Mouse (Mus musculus): ENCODE data around the gene Slc1a1.

The Slc1a1 gene

GRCm38 (mm10) chr19:28852001-28852400 lies 17.2 kb downstream of the Slc1a1 start:
- no peak for DNase-seq (ENCODE audit: low read depth, low spot score)

- no peak for DNase-seq (ENCODE audit: low read depth, low spot score)
These were observed 20.0 kb downstream of the Slc1a1 start for GRCm38 (mm10) chr19:28854831-28855230.

- no peak for DNase-seq (ENCODE audit: low read depth, low spot score)
These were observed 25.4 kb downstream of the Slc1a1 start for GRCm38 (mm10) chr19:28860246-28860645.

- DNase-seq (ENCODE audit: low read depth, low spot score), result no peak
These were observed 28.8 kb downstream of the Slc1a1 start for GRCm38 (mm10) chr19:28863626-28864025.

- DNase-seq (ENCODE audit: low read depth, low spot score), result no peak
These were observed 30.1 kb downstream of the Slc1a1 start for GRCm38 (mm10) chr19:28864981-28865380.

GRCm38 (mm10) chr19:28865501-28865900 lies 30.7 kb downstream of the Slc1a1 start:
- DNase-seq (ENCODE audit: low read depth, low spot score), result no peak

- DNase-seq (ENCODE audit: low read depth, low spot score), result no peak
These were observed 34.5 kb downstream of the Slc1a1 start for GRCm38 (mm10) chr19:28869251-28869855.

- DNase-seq (ENCODE audit: low read depth, low spot score), result no peak
These were observed 35.5 kb downstream of the Slc1a1 start for GRCm38 (mm10) chr19:28870351-28870750.

GRCm38 (mm10) chr19:28879476-28879875 lies 44.6 kb downstream of the Slc1a1 start:
- no peak for DNase-seq (ENCODE audit: low read depth, low spot score)

GRCm38 (mm10) chr19:28883126-28883525 lies 48.3 kb downstream of the Slc1a1 start:
- DNase-seq (ENCODE audit: low read depth, low spot score), result no peak

GRCm38 (mm10) chr19:28888496-28888895 lies 53.6 kb downstream of the Slc1a1 start:
- DNase-seq (ENCODE audit: low read depth, low spot score), result no peak

- no peak for DNase-seq (ENCODE audit: low read depth, low spot score)
These were observed 54.4 kb downstream of the Slc1a1 start for GRCm38 (mm10) chr19:28889251-28889650.

- DNase-seq (ENCODE audit: low read depth, low spot score), result no peak
These were observed 56.4 kb downstream of the Slc1a1 start for GRCm38 (mm10) chr19:28891238-28891637.

- no peak for DNase-seq (ENCODE audit: low read depth, low spot score)
These were observed 57.0 kb downstream of the Slc1a1 start for GRCm38 (mm10) chr19:28891864-28892263.

GRCm38 (mm10) chr19:28896639-28897038 lies 61.8 kb downstream of the Slc1a1 start:
- DNase-seq (ENCODE audit: low read depth, low spot score), result no peak

GRCm38 (mm10) chr19:28897497-28897896 lies 62.6 kb downstream of the Slc1a1 start:
- no peak for DNase-seq (ENCODE audit: low read depth, low spot score)

- DNase-seq (ENCODE audit: low read depth, low spot score), result no peak
These were observed 65.9 kb downstream of the Slc1a1 start for GRCm38 (mm10) chr19:28900771-28901170.

GRCm38 (mm10) chr19:28902111-28902510 lies 67.3 kb downstream of the Slc1a1 start:
- DNase-seq (ENCODE audit: low read depth, low spot score), result no peak

- DNase-seq (ENCODE audit: low read depth, low spot score), result no peak
These were observed 68.0 kb downstream of the Slc1a1 start for GRCm38 (mm10) chr19:28902806-28903205.

- no peak for DNase-seq (ENCODE audit: low read depth, low spot score)
These were observed 68.8 kb downstream of the Slc1a1 start for GRCm38 (mm10) chr19:28903536-28904119.

GRCm38 (mm10) chr19:28908186-28908585 lies 73.3 kb downstream of the Slc1a1 start:
- DNase-seq (ENCODE audit: low read depth, low spot score), result no peak

GRCm38 (mm10) chr19:28908693-28909092 lies 73.8 kb downstream of the Slc1a1 start:
- DNase-seq (ENCODE audit: low read depth, low spot score), result no peak

GRCm38 (mm10) chr19:28914598-28914997 lies 79.7 kb downstream of the Slc1a1 start:
- DNase-seq (ENCODE audit: low read depth, low spot score), result no peak
